Mouse (Mus musculus) forebrain, postnatal 0 days (tissue): ENCODE data around the gene Siae. TPM values are rescaled to one million over a fixed set of nuclear protein-coding genes. Genes with fewer than 3 reads are reported as not detected.

Source experiments
- ATAC-seq: fragments of 200-750 bp; cut with Nextera tagmentation; 2 replicates; pipeline ENCODE4 v1.8.0; 2017; ENCODE audit warnings: mild to moderate bottlenecking, moderate library complexity
- DNase-seq: peaks from one replicate; pipeline ENCODE4 v3.0.0-alpha.2; 2015
- H3K27ac ChIP-seq: fragments of 300-500 bp; sonication (generic); 2 replicates; pipeline ENCODE4 v1.5.1; 2014; ENCODE audit warnings: low read depth, mild to moderate bottlenecking, antibody characterized with exemption, low read length, moderate library complexity, mixed read lengths
- H3K27me3 ChIP-seq: fragments of 300-500 bp; sonication (generic); 2 replicates; pipeline ENCODE4 v1.6.1; 2014; ENCODE audit warnings: mild to moderate bottlenecking, low read length, mixed read lengths; ENCODE audit not compliant: insufficient read depth
- H3K36me3 ChIP-seq: fragments of 300-500 bp; sonication (generic); 2 replicates; pipeline ENCODE4 v1.6.1; 2014; ENCODE audit warnings: mild to moderate bottlenecking, moderate library complexity; ENCODE audit not compliant: insufficient read depth
- H3K4me1 ChIP-seq: fragments of 300-500 bp; sonication (generic); 2 replicates; pipeline ENCODE4 v1.6.1; 2014; ENCODE audit warnings: antibody characterized with exemption; ENCODE audit not compliant: insufficient read depth
- H3K4me2 ChIP-seq: fragments of 300-500 bp; sonication (generic); 2 replicates; pipeline ENCODE4 v1.6.1; 2014; ENCODE audit warnings: low read depth, mild to moderate bottlenecking, moderate library complexity
- H3K4me3 ChIP-seq: fragments of 300-500 bp; sonication (generic); 2 replicates; pipeline ENCODE4 v1.5.1; 2014; ENCODE audit warnings: low read depth, low read length, mixed read lengths
- H3K9ac ChIP-seq: fragments of 300-500 bp; sonication (generic); 2 replicates; pipeline ENCODE4 v1.6.1; 2014; ENCODE audit warnings: mild to moderate bottlenecking
- H3K9me3 ChIP-seq: fragments of 300-500 bp; sonication (generic); 2 replicates; pipeline ENCODE4 v1.6.1; 2016; ENCODE audit warnings: low read length
- CTCF ChIP-seq: sonication (generic); IDR thresholded peaks from 2 replicates; pipeline ENCODE4 v1.5.1; 2016; ENCODE audit warnings: antibody characterized with exemption, control low read depth, low read depth
- WGBS: fragments of 180-500 bp; shearing (Covaris S2); extraction: QIAGEN DNeasy Blood & Tissue Kit; methylation state at CpG from one replicate; pipeline ENCODE4 v1.1.7; 2014; 5-methylcytosine and 5-hydroxymethylcytosine counted together
- polyA plus RNA-seq: library from polyadenylated mRNA; unstranded; fragments of >200 nt; fragmentation: Nextera tagmentation; extraction: Ambion mirVana; gene quantifications from 2 replicates; pipeline ENCODE4 v1.2.1, GENCODE M21; 2015
- total RNA-seq: library from RNA; depleted of rRNA; stranded (reverse); fragments of >200 nt; gene quantifications from 2 replicates; pipeline ENCODE4 v1.2.3, GENCODE M21; 2014

Gene Siae
- total and polyA plus RNA-seq, 2 experiments from 2014 or later: 13.7 to 13.8 TPM

GRCm38 (mm10) chr9:37525461-37525860, 30.0 kb upstream of the Siae start:
- 91% methylated on average over 2 of the region's 2 CpGs for WGBS
- peaks cover 23% of the 10 kb centered on the region; the same call in 1 of the 2 replicates for H3K36me3 ChIP-seq

GRCm38 (mm10) chr9:37526443-37527395, 28.8 kb upstream of the Siae start:
- peak; percentile 25; the same call in 1 of the 2 replicates for TF ChIP-seq CTCF
- Histone ChIP-seq H3K4me2 (no peak overlapping the region), H3K27ac (no peak overlapping the region), H3K4me1 (no peaks in the 10 kb centered on the region), H3K9ac (no peak overlapping the region), H3K36me3 (peaks cover 23% of the 10 kb centered on the region; the same call in 1 of the 2 replicates), H3K27me3 (peaks cover 31% of the 10 kb centered on the region), H3K4me3 (no peak overlapping the region), H3K9me3 (no peaks in the 10 kb centered on the region)
- WGBS: 37% methylated on average over 21 of the region's 21 CpGs
- DNase-seq (no peak), ATAC-seq (no peak)

More at GRCm38 (mm10) chr9:37525461-37525860, 30.0 kb upstream of the Siae start:
- Histone ChIP-seq H3K9ac (no peak overlapping the region), H3K27me3 (peaks cover 29% of the 10 kb centered on the region), H3K4me2 (no peak overlapping the region), H3K4me3 (no peak overlapping the region), H3K27ac (no peak overlapping the region), H3K4me1 (no peaks in the 10 kb centered on the region), H3K9me3 (no peaks in the 10 kb centered on the region)
- DNase-seq (no peak), ATAC-seq (no peak)
- no peak for TF ChIP-seq CTCF

GRCm38 (mm10) chr9:37527396-37528224, 27.9 kb upstream of the Siae start, which contains the start of gene Esam:
Gene Esam (plus strand): TSS chr9:37528078.
- Histone ChIP-seq H3K9ac (no peak within 1 kb of the TSS), H3K4me1 (no peaks in the 10 kb centered on the region), H3K4me2 (peak within 1 kb of the TSS; percentile 58; the same call in 1 of the 2 replicates), H3K36me3 (peaks cover 23% of the 10 kb centered on the region; the same call in 1 of the 2 replicates), H3K27ac (no peak within 1 kb of the TSS; the same call in 1 of the 2 replicates), H3K9me3 (no peaks in the 10 kb centered on the region), H3K27me3 (peaks cover 31% of the 10 kb centered on the region), H3K4me3 (peak within 1 kb of the TSS; percentile 18; the same call in 1 of the 2 replicates)
- TF ChIP-seq CTCF: no peak
- no peak for ATAC-seq
- WGBS: 14% methylated on average over 41 of the region's 41 CpGs
- no peak for DNase-seq

- no peak for ATAC-seq
- Histone ChIP-seq H3K36me3 (peaks cover 18% of the 10 kb centered on the region; the same call in 1 of the 2 replicates), H3K27me3 (peaks cover 31% of the 10 kb centered on the region), H3K27ac (no peak overlapping the region; the same call in 1 of the 2 replicates), H3K4me1 (no peaks in the 10 kb centered on the region), H3K4me3 (peak overlapping the region; percentile 18; the same call in 1 of the 2 replicates), H3K9me3 (no peaks in the 10 kb centered on the region), H3K4me2 (no peak overlapping the region), H3K9ac (no peak overlapping the region)
- DNase-seq: no peak
- WGBS: 39% methylated on average over 9 of the region's 9 CpGs
- TF ChIP-seq CTCF: no peak
Measured at GRCm38 (mm10) chr9:37528225-37528970, 27.1 kb upstream of the Siae start.

GRCm38 (mm10) chr9:37530031-37530887, 25.2 kb upstream of the Siae start:
- H3K27me3 ChIP-seq: peaks cover 31% of the 10 kb centered on the region
- H3K9me3 ChIP-seq: no peaks in the 10 kb centered on the region
- H3K4me2 ChIP-seq: peak overlapping the region; percentile 58
- 6% methylated on average over 32 of the region's 32 CpGs for WGBS
- ATAC-seq (peak; percentile 47), DNase-seq (peak; percentile 30)
- peak overlapping the region; percentile 33 for H3K4me3 ChIP-seq
- H3K36me3 ChIP-seq: peaks cover 7% of the 10 kb centered on the region; the same call in 1 of the 2 replicates
- peak; percentile 42 for TF ChIP-seq CTCF
- H3K4me1 ChIP-seq: no peaks in the 10 kb centered on the region
- H3K27ac ChIP-seq: peak overlapping the region; percentile 24; the same call in 1 of the 2 replicates
- H3K9ac ChIP-seq: peak overlapping the region; percentile 37
